Mouse (Mus musculus) midbrain, postnatal 0 days (tissue): ENCODE results near the gene Gstp3. TPM values are rescaled to one million over a fixed set of nuclear protein-coding genes. Genes with fewer than 3 reads are reported as not detected.

Experiments used
- ATAC-seq: fragments of 200-750 bp; cut with Nextera tagmentation; 2 replicates; pipeline ENCODE4 v1.8.0; 2017; ENCODE audit warnings: moderate number of reproducible peaks, mild to moderate bottlenecking, moderate TSS enrichment, moderate library complexity; ENCODE audit not compliant: low FRiP score
- DNase-seq: peaks from one replicate; pipeline ENCODE4 v3.0.0-alpha.2; 2015; ENCODE audit warnings: low spot score
- H3K27ac ChIP-seq: fragments of 300-500 bp; sonication (generic); 2 replicates; pipeline ENCODE4 v1.5.1; 2014; ENCODE audit warnings: low read depth, mild to moderate bottlenecking, low read length, mixed read lengths
- H3K27me3 ChIP-seq: fragments of 300-500 bp; sonication (generic); 2 replicates; pipeline ENCODE4 v1.6.1; 2014; ENCODE audit warnings: low read length, control low read depth, mixed read lengths; ENCODE audit not compliant: insufficient read depth
- H3K36me3 ChIP-seq: fragments of 300-500 bp; sonication (generic); 2 replicates; pipeline ENCODE4 v1.6.1; 2014; ENCODE audit warnings: low read length, control low read depth, mixed read lengths; ENCODE audit not compliant: insufficient read depth
- H3K4me1 ChIP-seq: fragments of 300-500 bp; sonication (generic); 2 replicates; pipeline ENCODE4 v1.6.1; 2014; ENCODE audit warnings: mild to moderate bottlenecking, control low read depth, antibody characterized with exemption, low read length, mixed read lengths; ENCODE audit not compliant: insufficient read depth
- H3K4me2 ChIP-seq: fragments of 300-500 bp; sonication (generic); 2 replicates; pipeline ENCODE4 v1.6.1; 2014; ENCODE audit warnings: low read depth, mild to moderate bottlenecking, low read length, mixed read lengths; ENCODE audit not compliant: poor library complexity, severe bottlenecking
- H3K4me3 ChIP-seq: fragments of 300-500 bp; sonication (generic); 2 replicates; pipeline ENCODE4 v1.5.1; 2014; ENCODE audit warnings: low read depth, mild to moderate bottlenecking, low read length, moderate library complexity
- H3K9ac ChIP-seq: fragments of 300-500 bp; sonication (generic); replicated peaks from 2 replicates; pipeline ENCODE4 v1.6.1; 2014; ENCODE audit warnings: mild to moderate bottlenecking, low read length, moderate library complexity, mixed read lengths; ENCODE audit not compliant: poor library complexity, severe bottlenecking
- H3K9me3 ChIP-seq: fragments of 300-500 bp; sonication (generic); 2 replicates; pipeline ENCODE4 v1.6.1; 2016; ENCODE audit warnings: low read length, control low read depth
- CTCF ChIP-seq: IDR thresholded peaks from 2 replicates; pipeline ENCODE4 v1.5.1; 2016; ENCODE audit warnings: antibody characterized with exemption, mild to moderate bottlenecking
- WGBS: fragments of 180-500 bp; shearing (Covaris S2); extraction: QIAGEN DNeasy Blood & Tissue Kit; methylation state at CpG from one replicate; pipeline ENCODE4 v1.1.7; 2014; 5-methylcytosine and 5-hydroxymethylcytosine counted together
- polyA plus RNA-seq: library from polyadenylated mRNA; unstranded; fragments of >200 nt; fragmentation: Nextera tagmentation; extraction: Ambion mirVana; gene quantifications from 2 replicates; pipeline ENCODE4 v1.2.1, GENCODE M21; 2015
- total RNA-seq: library from RNA; depleted of rRNA; stranded (reverse); fragments of >200 nt; gene quantifications from 2 replicates; pipeline ENCODE4 v1.2.3, GENCODE M21; 2014; rRNA removed

Gstp3 gene
- total RNA-seq, result not detected in 2 replicates
- polyA plus RNA-seq, result not detected in 2 replicates

DNA sequence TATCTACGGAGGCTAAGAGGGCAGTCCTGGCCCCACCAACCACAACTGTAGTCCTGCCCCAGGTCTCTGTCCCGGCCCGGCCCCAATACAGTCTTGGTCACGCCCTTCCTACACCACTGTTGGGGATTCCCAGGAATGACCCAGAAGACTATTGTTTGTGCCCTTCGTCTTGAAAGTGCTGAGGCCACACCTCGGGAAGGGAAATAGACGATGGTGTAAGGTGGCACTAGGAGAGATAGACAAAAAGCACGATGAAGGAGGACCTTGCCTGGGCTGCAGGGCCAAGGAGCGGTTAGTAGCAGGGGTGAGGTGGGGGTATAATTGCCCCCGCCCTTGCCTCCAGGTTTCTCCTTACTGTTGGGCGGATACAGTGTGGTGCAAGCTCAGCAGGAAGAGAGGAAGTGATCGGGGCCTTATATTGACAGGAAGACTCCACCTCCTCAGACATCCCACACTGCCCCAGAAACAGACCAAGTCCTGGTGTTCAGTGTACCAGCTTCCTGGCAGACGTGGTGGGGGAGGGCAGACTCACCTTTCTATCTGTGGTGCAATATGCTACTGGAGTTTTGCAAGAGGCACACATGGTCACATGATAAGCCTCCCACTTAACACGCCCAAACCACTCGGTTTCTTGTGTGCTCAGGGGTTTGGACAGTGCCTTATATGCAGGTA lies at the start of gene Gstp3:
Gene Gstp3 (minus strand): TSS at position 501 of the 672 bp plus-strand sequence.
- no peaks in the 10 kb centered on the region for H3K27me3 ChIP-seq
- DNase-seq (no peak), ATAC-seq (no peak)
- H3K36me3 ChIP-seq, result no peaks in the 10 kb centered on the region
- no peak within 1 kb of the TSS for H3K9ac ChIP-seq
- TF ChIP-seq CTCF, result no peak
- no peaks in the 10 kb centered on the region for H3K9me3 ChIP-seq
- no peaks in the 10 kb centered on the region for H3K4me1 ChIP-seq
- no peak within 1 kb of the TSS for H3K4me3 ChIP-seq
- H3K27ac ChIP-seq, result no peak within 1 kb of the TSS
- no peak within 1 kb of the TSS for H3K4me2 ChIP-seq
- 86% methylated on average over 15 of the region's 15 CpGs for WGBS

DNA sequence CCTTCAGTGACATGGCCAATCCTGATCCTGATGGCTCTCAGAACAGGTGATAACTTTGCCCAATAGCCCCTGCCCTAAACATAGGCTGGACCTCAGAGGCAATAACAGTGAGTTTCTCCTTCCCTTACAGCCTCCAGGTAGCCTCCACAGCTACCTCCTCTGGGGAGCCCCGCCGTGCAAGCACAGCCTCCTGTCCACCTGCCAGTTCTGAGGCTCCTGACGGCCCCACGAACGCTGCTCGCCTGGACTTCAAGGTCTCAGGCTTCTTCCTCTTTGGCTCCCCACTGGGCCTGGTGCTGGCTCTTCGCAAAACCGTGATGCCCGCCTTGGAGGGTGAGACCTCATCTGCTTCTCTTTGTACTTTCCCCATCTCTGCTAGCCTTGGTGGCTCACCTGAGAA lies 49.2 kb upstream of the Gstp3 start:
- Histone ChIP-seq H3K4me2 (no peak overlapping the region), H3K9me3 (no peaks in the 10 kb centered on the region), H3K27ac (no peak overlapping the region), H3K9ac (no peak overlapping the region), H3K36me3 (peaks cover 82% of the 10 kb centered on the region), H3K27me3 (no peaks in the 10 kb centered on the region), H3K4me3 (no peak overlapping the region), H3K4me1 (no peaks in the 10 kb centered on the region)
- TF ChIP-seq CTCF, result no peak
- no peak for DNase-seq
- WGBS, result 90% methylated on average over 8 of the region's 9 CpGs
- no peak for ATAC-seq

- DNase-seq (no peak), ATAC-seq (no peak)
- WGBS, result 93% methylated on average over 14 of the region's 14 CpGs
- Histone ChIP-seq H3K27ac (no peak overlapping the region), H3K9ac (no peak overlapping the region), H3K27me3 (no peaks in the 10 kb centered on the region), H3K36me3 (peaks cover 71% of the 10 kb centered on the region), H3K4me1 (peaks cover 9% of the 10 kb centered on the region; the same call in 1 of the 2 replicates), H3K9me3 (no peaks in the 10 kb centered on the region), H3K4me2 (no peak overlapping the region), H3K4me3 (no peak overlapping the region)
- no peak for TF ChIP-seq CTCF
Measured at GRCm38 (mm10) chr19:4106654-4107053, 47.3 kb upstream of the Gstp3 start.

DNA sequence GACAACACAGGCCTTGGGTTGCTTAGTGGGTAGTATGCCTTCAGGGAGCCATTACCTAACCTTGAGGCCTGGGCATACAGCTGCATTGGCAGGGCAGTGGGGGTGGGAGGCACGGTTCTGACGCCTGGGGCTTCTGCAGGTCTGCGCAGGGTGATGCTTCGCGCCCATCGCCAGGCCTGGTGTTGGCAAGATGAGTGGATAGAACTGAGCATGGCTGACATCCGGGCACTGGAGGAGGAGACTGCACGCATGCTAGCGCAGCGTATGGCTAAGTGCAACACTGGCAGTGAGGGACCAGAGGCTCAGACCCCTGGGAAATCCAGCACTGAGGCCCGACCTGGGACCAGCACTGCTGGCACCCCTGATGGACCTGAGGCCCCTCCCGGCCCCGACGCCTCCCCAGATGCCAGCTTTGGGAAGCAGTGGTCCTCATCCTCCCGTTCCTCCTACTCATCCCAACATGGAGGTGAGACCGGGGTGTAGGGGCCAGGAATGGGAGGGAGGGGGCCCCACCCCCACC lies 45.4 kb upstream of the Gstp3 start:
- no peaks in the 10 kb centered on the region for H3K9me3 ChIP-seq
- no peak for DNase-seq
- no peak overlapping the region for H3K4me2 ChIP-seq
- no peak overlapping the region for H3K9ac ChIP-seq
- H3K36me3 ChIP-seq, result peaks cover 53% of the 10 kb centered on the region
- TF ChIP-seq CTCF, result no peak
- WGBS, result 91% methylated on average over 16 of the region's 16 CpGs
- no peaks in the 10 kb centered on the region for H3K27me3 ChIP-seq
- no peak overlapping the region for H3K4me3 ChIP-seq
- no peak overlapping the region for H3K27ac ChIP-seq
- ATAC-seq, result no peak
- peaks cover 16% of the 10 kb centered on the region; the same call in 1 of the 2 replicates for H3K4me1 ChIP-seq

DNA sequence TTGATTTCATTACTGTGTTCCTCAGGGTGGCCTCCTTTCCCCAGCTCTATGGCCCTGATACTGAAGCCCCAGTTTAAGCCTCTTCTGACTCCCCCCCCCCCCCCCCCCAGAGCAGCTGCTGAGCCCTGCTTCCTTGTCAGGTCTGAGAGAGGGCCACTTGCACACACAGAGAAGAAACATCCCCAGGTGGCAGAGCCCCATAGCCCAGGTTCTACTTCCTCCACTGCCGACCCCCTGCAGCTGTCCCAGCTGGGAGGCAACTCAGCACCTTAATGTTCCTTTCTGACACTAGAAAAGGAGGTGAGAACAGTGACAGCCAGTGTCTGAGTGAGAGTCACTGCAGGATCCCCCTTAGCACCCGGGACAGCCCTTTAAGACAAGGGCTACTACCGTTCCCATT lies 44.4 kb upstream of the Gstp3 start:
- Histone ChIP-seq H3K36me3 (peaks cover 44% of the 10 kb centered on the region), H3K4me3 (no peak overlapping the region), H3K9me3 (no peaks in the 10 kb centered on the region), H3K27ac (no peak overlapping the region), H3K4me2 (no peak overlapping the region), H3K9ac (no peak overlapping the region), H3K27me3 (no peaks in the 10 kb centered on the region), H3K4me1 (peaks cover 23% of the 10 kb centered on the region; the same call in 1 of the 2 replicates)
- DNase-seq (no peak), ATAC-seq (no peak)
- WGBS, result 81% methylated on average over 3 of the region's 3 CpGs
- no peak for TF ChIP-seq CTCF

DNA sequence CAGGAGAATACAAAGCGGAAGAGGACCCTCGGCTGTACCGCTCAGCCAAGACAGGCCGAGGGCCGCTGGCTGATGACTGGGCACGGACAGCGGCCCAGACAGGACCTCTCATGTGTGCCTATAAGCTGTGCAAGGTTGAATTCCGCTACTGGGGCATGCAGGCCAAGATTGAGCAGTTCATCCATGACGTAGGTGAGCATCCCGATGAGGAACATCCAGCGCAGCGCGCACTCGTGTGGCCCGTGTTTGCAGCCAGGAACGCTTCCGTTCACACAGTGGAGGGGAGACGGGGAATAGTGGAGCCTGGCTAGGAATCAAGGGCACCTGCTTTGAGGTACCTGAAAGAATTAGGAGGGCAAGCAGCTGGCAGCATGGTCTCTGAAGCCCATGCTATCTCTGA lies 43.9 kb upstream of the Gstp3 start:
- TF ChIP-seq CTCF, result no peak
- H3K4me3 ChIP-seq, result no peak overlapping the region
- H3K27ac ChIP-seq, result no peak overlapping the region
- WGBS, result 93% methylated on average over 18 of the region's 18 CpGs
- peaks cover 23% of the 10 kb centered on the region; the same call in 1 of the 2 replicates for H3K4me1 ChIP-seq
- DNase-seq (no peak), ATAC-seq (no peak)
- no peak overlapping the region for H3K9ac ChIP-seq
- H3K36me3 ChIP-seq, result peaks cover 41% of the 10 kb centered on the region
- no peak overlapping the region for H3K4me2 ChIP-seq
- no peaks in the 10 kb centered on the region for H3K9me3 ChIP-seq
- no peaks in the 10 kb centered on the region for H3K27me3 ChIP-seq
